Mouse (Mus musculus): ENCODE results near the gene Jmjd7.

The Jmjd7 gene

DNA sequence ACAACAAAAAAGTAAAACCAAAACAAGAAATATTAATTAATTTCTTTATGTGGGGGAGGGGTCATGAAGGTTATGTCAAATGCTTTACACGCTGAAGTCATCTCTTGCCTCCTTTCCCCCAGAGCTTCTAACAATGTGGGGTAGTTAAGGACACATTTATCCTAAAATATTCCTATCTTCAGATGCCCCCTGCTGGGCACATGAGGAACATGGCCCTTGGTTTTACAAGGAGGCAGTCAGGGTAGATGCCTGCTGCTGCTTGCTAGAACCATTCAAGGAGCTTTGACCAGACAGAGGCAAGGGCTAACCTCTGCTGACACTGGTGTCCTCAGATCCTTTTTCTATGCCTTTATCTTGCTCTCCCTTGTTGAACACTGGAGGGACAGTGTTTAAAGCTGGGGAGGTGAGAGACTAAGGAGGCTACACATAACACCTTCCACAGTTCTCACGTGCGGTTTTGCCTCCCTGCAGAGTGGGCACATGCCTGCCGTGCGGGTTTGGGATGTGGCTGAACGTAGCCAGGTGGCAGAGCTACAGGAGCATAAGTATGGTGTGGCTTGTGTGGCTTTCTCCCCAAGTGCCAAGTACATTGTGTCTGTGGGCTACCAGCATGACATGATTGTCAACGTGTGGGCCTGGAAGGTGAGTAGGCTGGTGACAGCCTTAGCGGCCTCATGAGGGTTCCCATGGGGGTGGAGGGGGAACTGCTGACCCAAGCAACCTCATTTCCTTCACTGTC lies 15.7 kb upstream of the Jmjd7 start:
- no peak for DNase-seq (ENCODE audit: low spot score)

DNA sequence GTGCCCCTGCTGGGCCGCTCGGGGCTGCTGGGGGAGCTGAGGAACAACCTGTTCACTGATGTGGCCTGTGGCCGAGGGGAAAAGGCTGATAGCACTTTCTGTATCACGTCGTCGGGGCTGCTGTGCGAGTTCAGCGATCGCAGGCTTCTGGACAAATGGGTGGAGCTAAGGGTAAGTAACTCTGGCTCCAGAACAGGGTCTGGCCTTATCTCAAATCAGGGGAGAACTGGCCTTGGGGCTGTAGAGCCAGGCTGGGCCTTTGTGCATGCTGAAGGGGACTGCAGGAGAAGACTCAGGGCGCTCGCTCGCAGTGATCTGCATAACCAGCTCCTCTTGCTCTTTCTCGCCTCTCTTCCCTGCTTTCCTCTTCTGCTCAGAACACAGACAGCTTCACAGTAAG lies 14.4 kb upstream of the Jmjd7 start:
- DNase-seq (ENCODE audit: low spot score), result no peak

DNA sequence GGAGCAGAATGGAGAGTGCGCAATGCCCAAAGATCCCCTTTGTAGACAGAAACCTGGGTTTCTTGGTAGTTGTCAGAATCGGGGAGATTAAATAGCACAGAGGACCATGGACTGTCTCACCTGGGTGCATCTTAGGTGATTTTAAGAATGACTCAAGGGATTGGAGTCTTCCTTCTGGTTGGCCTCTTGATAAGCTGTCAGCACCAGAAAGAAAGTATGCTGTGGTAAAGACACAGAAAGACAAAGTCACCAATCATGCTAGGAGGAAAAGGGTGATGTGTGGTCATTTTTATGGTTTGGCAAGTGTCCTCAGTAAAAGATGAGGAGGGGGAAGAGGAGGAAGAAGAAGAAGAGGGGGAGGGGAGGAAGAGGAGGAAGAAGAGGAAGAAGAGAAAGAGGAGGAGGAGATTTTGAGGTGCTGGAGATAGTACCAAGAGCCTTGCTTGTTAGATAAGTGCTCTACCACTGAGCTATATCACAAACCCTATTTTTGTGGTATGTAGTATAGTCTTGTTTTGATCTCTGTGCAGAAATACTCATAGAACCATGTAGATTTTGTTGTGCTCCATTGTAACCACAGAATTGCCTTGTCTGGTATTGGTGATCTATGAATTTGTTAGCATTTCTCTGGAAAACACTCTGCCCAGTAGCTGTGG lies 13.3 kb upstream of the Jmjd7 start:
- DNase-seq (ENCODE audit: low spot score), result no peak

DNA sequence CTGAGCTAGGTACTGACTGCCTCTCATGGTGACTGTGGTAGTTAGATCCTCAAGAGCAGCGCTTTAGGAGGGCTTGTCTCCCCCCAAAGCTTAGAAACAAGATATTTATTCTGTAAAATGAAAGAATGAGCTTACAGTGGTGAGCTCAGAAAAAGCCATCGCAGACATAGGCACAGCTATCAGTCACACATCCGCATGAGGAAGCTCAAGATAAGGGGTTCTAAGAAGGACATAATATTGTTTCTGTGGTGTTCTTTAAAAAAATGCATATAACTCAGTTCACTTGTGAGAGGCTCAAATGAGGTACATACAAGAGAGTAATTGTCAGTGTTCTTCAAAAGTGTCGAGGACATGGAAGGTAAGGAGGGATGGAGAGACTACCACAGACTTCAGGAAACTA lies 11.4 kb upstream of the Jmjd7 start:
- no peak for DNase-seq (ENCODE audit: low spot score)

DNA sequence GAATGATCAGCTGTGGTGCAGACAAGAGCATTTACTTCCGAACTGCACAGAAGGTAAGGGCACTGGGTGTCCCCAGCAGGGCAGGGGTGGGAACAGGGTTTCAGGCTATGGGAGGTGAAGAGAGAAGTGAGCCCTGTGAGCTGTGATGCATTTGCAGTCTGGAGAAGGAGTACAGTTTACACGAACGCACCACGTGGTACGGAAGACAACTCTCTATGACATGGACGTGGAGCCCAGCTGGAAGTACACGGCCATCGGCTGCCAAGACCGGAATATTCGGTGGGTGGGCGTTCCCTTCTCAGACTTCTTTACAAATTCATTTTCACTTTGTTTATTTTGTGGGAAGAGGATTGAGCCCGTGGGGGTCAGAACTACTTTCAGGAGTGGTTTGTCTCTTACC lies 9.7 kb upstream of the Jmjd7 start:
- DNase-seq (ENCODE audit: low spot score), result no peak

DNA sequence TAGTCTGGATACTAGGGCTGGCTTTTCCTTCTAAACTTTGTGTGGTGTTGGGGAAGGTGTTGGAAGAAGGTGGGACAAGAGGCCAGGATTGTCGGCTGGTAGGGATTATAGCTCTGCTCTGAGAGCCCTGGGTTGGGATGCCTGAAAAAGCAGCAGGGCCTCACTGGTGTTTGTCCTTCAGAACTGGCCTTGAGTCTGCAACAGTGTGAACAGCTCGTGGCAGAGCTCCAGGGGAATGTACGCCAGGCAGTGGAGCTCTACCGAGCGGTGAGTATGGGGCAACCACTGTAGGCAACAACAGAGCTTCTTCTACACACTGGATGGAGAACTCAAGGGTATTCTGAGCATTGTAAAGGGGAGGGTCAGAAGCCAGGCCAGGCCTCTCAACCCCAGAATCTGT lies 2.9 kb upstream of the Jmjd7 start:
- DNase-seq (ENCODE audit: low spot score), result no peak

DNA sequence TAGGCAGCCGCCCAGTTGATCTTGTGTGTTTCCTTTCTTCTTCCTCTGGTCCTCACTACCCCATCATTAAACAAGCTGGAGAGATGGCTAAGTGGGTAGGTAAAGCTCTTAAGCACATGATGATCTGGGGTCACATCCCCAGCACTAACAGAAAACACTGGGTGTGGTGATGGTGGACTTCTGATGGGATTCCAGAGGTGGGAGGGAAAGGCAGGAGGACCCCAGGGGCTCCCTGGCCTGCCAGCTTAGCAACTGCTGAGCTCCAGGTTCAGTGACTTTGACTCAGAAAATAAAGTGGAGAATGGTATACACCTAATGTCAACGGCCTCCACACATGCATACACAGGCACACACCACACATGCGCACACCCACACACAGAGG lies 658 bp downstream of the Jmjd7 start:
- DNase-seq (ENCODE audit: low spot score), result no peak

DNA sequence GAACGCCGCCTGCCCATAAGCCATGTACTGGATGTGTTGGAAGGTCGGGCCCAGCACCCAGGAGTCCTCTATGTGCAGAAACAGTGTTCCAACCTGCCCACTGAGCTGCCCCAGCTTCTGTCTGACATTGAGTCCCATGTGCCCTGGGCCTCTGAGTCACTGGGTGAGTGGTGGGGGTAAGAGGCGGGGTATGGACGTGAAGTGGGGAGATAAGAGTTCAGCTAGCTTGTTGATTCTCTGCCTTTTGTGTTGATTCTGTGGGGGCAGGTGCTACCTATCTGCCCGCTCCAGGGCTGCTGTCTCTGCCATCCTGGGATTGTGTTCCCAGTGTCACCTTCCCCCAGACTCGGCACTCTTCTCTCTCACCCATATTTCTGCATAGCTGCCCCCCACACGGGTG lies 3.1 kb downstream of the Jmjd7 start:
- no peak for DNase-seq (ENCODE audit: low spot score)

DNA sequence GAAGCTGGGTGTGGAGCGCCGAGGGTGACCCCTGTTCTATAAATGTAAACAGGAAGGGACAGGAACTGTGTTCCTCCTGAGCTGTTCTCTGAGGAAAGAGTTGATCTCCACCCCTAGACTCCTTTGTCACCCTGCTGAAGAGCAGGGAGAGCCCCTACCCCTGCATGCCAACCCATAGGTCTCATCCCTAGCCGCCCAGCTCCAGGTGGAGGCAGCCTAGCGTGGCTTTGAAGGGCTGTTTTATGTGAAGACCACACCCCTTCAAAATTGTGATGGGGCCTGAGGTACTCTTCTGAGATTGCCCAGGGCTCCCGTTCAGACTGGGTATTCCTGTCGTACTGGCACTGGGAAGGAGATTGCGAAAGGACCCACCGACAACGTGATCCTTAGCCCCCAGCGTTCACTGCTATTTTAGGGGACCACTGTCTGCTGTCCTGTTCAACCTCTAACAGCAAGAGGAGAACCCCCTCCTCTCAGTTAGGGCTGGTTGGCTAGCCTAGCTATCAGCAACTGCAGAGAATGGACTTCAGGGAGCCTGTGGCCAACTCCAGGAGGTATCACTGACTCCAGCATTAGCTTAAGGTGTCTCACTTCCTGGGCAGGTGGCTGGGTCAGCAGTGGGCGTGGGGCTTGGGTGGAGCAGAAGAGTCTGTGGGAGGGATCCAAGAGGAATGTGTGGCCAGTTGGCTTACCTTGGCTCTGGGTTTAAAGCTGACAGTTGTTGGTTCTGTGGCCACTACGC lies 5.6 kb downstream of the Jmjd7 start, which contains the start of gene Pla2g4b:
Pla2g4b (plus strand) TSS at position 692 of the 742 bp plus-strand sequence.
- no peak for DNase-seq (ENCODE audit: low spot score)

DNA sequence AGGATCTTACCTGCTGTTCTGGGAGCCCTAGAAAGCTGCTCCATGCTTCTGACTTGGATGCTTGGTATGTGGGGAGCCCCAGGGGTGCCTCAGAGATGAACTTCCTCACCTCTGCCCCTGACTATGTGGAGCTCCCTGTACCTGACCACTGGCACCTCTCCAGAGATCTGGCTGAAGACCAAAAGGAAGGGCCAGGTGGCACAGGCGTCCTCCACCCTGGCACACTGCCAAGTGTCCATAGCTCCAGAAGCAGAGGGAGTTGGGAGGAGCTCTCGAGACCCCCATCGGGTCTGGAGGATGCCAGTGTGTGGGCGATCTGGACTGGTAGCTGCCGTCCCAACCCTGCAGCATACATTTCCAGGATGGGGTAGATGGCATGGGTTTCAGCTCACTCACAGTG lies 6.4 kb downstream of the Jmjd7 start:
- DNase-seq (ENCODE audit: low spot score), result no peak

DNA sequence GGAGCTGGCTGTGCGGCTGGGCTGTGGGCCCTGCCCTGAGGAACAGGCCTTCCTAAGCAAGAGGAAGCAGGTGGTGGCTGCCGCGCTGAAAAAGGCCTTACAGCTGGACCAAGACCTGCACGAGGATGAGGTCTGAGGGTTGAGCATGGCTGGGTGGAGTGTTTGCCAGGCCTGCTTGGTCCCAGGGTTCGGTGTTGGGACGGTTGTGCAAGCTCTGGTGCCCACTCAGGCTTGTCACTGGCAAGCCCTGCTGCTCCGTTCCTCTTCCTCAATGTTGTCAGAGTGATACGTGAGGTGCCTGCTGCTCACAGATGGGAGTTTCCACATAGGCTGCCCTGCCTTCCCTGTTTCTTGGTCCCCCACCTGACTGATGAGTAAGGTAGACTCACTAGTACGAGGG lies 10.5 kb downstream of the Jmjd7 start:
- DNase-seq (ENCODE audit: low spot score), result no peak

DNA sequence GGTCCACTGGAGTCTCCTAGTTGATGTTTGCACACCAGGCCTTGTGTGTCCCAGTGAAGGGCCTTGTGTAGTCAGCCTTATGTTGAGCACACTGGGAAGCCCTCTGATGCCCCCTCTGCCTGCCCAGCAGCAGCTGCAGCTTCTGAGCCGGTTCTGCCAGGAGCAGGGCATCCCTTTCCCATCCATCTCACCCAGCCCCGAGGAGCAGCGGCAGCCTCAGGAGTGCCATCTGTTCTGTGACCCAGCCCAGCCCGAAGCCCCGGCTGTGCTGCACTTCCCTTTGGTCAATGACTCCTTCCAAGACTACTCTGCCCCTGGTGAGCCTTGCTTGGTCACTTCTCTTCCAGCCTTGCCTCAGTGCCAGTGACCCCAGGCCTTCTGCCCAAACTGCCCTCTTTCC lies 13.7 kb downstream of the Jmjd7 start:
- DNase-seq (ENCODE audit: low spot score), result no peak

DNA sequence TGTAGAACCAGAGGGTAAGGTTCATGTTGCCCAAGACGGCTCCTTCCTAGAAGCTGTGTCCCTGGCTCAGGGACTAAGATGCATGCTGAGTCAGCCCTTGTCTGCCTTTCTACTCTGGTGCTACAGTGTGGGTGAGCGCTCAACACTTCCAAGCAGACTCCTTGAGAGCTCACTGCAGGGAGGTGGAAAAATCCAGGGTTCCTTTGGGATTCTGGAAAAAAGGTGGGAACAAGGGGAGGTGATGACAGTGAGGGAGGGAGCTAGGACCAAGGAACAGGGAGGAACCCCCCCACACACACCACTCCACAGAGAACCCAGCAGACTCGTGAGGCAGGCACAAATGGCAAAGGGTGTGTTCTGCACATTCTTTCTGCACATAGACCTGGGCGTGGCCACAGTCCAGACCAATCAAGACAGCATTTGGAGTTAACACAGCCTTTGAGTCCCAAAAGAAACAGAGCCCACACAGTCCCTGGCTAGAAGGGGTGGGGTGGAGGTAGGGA lies 16.9 kb downstream of the Jmjd7 start:
- DNase-seq (ENCODE audit: low spot score), result no peak

DNA sequence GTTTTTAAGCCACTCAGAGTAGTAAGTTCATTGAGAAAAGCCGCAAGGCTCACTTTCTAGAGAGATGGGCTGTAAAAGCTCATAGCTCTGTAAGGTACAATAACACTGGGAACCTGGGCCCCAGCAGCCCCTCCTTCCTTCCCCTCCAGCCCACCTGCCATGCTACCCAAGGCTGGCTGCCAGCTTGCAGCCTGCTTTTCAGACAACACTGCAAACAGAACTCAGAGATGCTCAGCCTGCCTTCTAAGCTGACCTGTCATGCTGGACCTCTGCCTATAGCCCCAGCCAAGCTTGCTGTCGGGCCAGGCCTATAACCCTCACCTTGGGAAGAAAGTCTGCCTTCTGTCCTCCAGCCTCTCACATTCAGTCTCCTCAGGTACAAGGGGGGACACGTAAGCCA lies 17.4 kb downstream of the Jmjd7 start:
- no peak for DNase-seq (ENCODE audit: low spot score)

DNA sequence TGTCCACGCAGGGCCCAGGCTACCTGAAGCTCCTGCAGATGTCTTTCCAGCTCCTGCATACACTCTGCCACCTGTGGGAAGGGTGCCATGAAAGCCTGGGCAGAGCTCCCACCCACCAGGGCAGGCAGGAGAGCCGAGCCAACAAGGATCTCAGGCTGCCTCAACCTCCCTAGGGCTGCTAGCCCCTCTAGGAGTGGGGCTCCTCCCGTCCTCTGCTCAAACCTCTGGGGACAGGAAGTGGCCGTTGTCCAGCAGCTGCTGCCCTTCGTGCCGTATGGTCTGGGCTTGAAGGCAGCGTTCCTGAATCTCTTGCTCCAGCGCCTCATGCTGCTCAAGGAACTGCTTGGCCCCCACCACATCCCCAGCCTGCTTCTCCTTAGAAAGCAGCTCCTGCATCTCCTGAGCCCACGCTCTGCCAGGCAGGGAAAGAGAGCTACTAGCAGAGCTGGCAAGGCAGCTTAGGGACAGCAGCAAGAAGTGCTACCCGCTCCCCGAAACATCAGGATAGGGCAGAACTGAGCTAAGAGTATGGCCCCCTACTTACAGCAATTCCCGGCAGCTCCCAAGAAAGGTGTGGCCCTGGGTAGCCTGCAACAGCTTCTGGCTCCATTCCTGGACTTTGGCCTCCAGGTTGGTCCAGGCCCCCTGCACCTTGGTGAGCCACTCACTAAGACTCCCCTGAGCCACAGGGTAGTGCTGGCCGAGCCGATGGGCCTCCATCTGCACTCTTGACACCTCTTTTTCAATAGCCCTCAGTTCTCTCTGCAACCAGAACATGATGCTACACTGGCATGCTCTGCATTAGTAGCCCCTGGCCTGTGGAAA lies 19.4 kb downstream of the Jmjd7 start:
- DNase-seq (ENCODE audit: low spot score), result no peak

DNA sequence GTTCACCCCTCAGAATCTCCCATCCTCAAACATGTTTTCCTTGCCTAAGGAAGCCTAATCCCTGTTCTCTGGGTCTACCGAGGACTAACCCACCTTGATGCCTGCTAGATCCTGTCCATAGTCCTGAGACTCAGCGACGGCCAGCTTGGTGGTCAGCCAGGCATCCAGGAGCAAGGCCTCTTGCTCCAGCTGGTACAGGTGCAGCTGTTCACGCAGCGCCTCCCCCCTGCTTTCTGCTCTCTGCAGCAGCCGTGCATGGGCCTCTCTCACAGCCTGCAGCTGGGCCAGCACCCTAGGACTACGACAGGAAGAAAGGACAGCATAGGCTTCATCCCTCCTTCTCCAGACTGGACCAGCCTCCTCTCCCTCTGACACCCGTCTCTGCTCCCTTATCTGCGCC lies 20.9 kb downstream of the Jmjd7 start:
- no peak for DNase-seq (ENCODE audit: low spot score)

DNA sequence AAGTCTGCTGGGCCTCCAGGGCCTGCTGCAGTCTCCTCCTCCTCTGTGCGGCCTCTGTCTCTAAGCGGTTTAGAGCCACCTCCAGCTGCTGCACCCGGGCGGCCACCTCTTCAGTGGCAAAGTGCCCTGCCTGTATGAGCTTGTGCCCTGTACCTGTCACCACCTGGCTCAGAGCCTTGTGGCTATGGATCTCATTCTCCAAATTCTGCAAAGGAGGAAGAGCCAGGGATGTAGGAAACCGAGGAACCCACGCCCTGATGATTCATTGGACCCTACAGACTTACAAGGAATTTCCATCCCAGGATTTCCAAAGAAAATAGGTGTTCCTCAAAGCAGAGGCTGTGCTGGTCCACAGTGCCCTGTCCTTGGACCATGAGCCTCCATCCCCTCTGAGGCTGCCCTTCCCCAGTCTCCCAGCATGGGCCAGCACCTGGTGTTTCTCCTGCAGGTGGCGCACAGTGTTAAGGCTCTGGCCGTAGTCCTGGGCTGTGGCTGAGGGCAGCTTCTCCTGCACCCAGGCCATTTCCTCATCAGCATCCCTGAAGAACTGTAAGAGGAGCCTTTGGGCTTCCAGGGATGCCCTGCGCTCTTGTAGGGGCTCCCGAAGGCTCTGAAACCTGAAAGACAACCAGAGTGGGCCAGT lies 22.5 kb downstream of the Jmjd7 start:
- peak; percentile 28 for DNase-seq (ENCODE audit: low spot score)

DNA sequence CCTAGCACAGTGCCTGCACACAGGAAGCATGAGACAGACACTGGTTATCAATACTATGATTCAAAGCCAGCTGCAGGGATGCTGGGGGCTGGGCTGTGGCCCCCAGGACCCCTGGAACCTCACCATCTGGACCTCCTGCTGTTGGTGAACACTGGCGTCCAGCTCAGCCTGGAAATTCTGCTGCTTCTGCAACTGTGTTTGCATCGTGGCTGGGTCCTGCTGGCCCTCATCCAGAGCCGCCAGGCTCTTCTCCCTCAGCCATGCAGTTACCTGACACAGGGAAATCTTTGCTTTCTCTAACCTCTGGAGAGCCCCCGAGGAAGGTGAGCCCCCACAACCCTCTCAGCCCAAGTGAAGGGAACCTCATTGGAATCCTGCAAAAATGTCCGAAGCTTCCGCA lies 24.1 kb downstream of the Jmjd7 start:
- DNase-seq (ENCODE audit: low spot score), result no peak

DNA sequence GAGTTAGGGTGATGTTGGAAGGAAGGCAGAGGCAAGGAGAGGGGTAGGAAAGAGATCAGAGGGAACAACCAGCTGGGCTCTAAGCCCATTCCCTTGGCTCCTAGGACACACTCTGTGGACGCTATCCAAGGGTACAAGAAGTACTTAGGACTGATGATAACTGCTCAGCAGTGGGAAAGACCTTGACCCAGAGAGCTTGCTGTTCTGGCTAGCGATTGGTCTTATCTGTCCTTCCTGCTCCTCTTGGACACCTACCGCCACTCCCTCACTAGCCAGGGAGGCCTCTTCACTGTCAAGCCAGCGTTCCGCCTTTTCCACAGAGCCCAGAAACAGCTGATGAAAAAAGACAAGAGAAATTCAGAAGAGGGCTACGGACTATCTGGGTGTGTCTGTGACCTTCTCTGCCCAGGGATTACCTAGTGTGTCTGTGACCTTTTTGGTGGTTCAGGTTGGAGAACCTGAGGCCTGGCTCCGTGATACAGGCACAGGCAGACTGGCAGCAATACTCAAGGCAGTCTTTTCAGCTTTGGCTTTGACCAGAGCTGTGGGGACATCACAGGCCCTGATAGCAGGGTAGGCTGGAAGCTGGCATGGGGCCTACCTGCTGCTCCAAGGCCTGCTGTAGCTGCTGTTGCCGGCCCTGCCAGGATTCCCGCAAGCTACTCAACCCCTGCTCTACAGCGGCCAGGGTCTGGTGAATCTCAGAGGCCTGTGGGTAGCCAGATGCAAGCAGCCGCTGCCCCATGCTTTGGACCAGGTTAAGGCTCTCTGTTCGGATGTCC lies 27.7 kb downstream of the Jmjd7 start:
- DNase-seq (ENCODE audit: low spot score), result no peak

DNA sequence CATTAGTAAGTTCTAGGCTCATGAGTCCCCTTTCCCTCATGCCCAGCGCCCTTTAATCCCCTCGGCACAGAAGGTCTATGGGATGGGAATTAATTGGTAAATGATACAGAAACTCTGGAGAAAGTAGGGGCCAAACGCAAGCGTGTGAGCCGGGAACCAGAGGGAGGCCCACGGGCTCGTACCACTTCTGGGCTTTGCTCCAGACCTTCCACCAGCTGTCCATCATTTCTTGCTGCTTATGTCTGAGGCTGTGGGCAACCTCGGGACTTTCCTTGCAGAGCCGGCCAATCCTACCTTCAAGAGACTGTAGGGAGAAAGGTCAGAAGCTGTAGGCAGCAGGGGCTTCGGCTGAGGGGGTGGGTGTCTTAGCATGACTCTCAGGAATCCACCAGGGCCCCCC lies 28.6 kb downstream of the Jmjd7 start:
- no peak for DNase-seq (ENCODE audit: low spot score)

DNA sequence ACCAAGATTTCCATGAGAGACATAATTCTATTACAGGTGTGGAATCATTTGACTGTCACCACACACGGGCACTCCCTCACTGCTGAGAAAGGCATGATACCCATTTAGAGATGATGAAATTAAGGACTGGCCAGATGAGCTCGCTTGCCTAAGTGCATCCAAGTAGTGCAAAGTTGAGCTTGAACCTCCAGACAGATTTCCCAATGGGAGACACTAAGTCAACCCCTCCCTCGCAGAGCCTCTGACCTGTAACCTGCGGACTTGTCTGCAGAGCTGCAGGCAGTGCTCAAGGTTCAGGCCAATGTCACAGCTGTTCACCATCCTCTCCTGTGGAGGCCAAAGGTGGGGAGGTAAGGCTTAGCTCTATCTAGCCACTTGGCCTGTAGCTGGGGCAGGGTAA lies 31.5 kb downstream of the Jmjd7 start:
- no peak for DNase-seq (ENCODE audit: low spot score)

Data from ovary, postnatal 10 days (tissue).